Mouse (Mus musculus) bone marrow macrophage, adult 2 months (primary cell): Measurements from ENCODE around the gene Rnf185.

Experiments
- CTCF ChIP-seq: IDR thresholded peaks from 2 replicates; pipeline ENCODE4 v1.5.1; 2012; ENCODE audit warnings: low read depth, mild to moderate bottlenecking, low read length, moderate library complexity
- POLR2A ChIP-seq: IDR thresholded peaks from 2 replicates; pipeline ENCODE4 v1.6.1; 2012; ENCODE audit warnings: mild to moderate bottlenecking, low read depth, low read length, borderline replicate concordance

DNA sequence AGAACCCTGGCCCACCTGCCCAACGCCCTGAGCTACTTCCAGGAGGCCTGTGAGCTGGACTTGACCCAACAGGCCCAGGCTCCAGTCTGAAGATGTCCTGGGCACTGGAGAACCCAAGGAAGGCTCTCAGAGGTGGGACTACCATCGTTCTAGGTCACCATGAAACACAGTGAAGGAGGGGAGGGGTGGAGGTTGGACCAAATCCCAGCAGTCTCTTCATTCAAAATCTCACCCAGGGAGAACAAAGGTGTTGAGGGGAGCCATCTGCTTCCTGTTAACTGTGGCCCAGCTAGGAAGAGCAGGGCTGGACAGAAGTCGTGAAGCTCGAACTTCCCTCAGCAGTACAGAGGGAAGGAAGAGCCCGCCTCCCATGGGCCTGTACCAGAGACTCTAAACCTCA lies 62.2 kb downstream of the Rnf185 start:
- TF ChIP-seq CTCF (no peak), POLR2A (no peak)
